Mouse (Mus musculus) right cerebral cortex, adult 18-20 months (tissue): ENCODE data around the gene Rnf150.
A peak's percentile ranks its signal among the peaks of the same experiment; 100 is the strongest.
"Not testable (repeated sequence)": the region's sequence is repeated elsewhere in the genome, so short reads cannot be mapped to it uniquely, and the experiment has no call there.

Experiments used
- DNase-seq: peaks from one replicate; pipeline ENCODE4 v3.0.0; 2022; ENCODE audit warnings: mixed read lengths

The Rnf150 gene

GRCm38 (mm10) chr8:83081806-83082205 lies 218.7 kb downstream of the Rnf150 start:
- DNase-seq, result not testable (repeated sequence)

GRCm38 (mm10) chr8:83082251-83082650 lies 219.1 kb downstream of the Rnf150 start:
- no peak for DNase-seq

GRCm38 (mm10) chr8:83083452-83083851 lies 220.3 kb downstream of the Rnf150 start:
- no peak for DNase-seq

DNA sequence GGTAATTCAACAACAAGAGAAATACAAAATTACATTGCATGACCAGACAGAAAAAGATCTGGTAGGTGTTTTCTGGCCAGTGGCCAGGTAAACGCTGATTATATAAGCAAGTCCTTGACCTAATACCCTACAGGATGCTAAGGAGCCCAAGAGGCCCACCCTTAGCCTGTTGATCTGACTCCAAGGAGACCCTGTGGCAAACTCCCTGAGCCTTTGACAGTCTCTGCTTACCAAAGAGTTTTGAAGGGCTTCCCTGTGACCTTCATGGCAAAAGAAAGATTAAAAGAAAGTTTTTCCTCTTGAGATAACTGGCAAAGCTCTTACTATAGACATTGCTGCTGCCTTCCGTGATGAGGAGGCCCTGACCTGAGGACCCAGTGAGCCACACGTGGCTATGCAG lies 222.4 kb downstream of the Rnf150 start:
- DNase-seq, result no peak

GRCm38 (mm10) chr8:83086625-83087024 lies 223.5 kb downstream of the Rnf150 start:
- no peak for DNase-seq

DNA sequence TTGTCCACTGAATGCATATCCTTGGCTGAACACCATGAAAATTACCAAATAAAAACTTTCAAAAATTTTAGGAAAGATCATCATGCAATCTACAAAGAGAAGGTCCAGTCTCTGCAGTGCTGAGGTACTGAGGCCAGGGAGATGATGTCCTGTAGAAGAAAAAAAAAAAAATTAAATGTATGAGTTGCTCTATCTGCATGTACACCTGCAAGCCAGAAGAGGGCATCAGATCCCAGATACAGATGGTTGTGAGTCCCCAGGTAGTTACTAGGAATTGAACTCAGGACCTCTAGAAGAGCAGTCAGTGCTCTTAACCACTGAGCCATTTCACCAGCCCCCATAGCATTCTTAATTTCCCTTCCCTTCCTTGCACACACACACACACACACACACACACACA lies 224.4 kb downstream of the Rnf150 start:
- no peak for DNase-seq

DNA sequence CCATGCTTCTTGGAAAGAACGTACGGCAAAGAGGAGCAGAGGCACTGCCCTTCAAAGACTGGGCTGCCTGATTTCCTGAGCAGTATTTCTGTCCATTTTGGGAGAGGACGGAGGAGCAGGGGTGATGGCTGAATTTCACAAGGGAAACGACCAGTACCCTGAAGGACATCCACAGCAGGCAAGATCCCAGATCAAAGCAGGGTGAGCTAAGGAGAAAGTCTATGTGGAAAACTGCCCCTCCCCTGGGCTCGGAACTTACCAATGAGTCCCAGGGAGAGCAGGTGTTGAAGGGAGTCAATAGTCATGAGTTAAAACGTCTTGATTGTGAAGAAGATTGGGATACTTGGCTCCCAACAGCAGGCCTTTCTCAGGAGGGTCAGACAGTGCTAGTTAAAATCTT lies 225.0 kb downstream of the Rnf150 start:
- DNase-seq, result no peak

DNA sequence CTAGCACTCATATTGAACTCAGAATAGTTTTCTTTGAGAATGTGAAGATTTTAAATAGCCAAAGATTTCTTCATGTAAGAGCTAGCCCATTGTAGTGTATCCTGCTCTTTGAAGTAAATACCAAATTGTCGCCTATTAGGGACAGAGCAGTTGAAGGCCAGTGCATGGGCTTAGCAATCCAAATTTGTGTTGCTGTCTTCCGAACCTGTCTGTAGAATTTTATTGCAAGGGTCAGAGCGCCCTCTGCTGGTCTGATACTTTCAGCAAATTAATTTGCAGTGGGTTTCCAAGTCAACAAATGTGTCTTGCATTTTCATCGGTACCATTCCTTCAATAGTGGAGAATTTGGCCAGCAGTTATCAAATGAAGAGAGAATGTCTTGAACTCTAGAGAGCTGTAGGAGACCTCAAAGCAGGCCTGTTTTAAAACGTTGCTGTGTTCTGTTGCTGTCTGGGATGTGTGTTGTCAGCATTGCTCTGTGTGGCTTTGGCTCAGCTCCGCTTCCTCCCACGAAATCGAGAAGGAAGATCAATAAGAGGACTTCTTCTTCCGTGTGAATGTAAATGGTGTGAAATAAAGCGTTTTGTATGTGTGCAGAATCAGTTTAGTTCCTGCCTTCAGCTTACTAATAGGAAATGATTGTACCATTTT lies 226.3 kb downstream of the Rnf150 start:
- DNase-seq, result peak; percentile 89

- DNase-seq, result no peak
Measured at GRCm38 (mm10) chr8:83090446-83090845, 227.3 kb downstream of the Rnf150 start.

- DNase-seq, result peak; percentile 15
Measured at GRCm38 (mm10) chr8:83100041-83100440, 236.9 kb downstream of the Rnf150 start.

DNA sequence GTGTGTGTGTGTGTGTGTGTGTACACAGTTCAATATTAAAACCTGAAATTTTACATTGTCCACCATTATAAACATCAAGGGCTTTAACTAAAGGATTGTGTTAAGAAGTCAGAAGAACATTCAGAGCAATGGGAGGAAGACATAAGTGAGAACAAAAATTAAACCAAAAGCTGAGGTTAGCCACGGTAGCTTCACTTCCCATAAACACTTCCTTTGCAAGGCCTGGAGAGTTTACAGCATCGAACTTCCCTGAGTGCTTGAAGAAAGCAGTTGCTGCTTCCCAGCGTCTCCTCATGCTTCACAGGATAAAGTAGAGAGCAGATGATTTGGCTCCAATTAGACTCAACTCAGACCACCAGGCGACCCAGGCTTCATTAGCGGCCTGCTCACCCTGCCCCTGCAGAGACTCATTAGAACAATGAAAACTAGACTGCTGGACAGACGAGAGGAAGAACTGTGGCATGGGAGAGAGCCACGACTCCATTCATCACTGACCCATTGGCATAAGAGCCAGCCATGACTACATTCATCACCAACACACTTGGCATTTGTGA lies 239.9 kb downstream of the Rnf150 start:
- DNase-seq, result no peak

- no peak for DNase-seq
Measured at GRCm38 (mm10) chr8:83103968-83104367, 240.8 kb downstream of the Rnf150 start.

DNA sequence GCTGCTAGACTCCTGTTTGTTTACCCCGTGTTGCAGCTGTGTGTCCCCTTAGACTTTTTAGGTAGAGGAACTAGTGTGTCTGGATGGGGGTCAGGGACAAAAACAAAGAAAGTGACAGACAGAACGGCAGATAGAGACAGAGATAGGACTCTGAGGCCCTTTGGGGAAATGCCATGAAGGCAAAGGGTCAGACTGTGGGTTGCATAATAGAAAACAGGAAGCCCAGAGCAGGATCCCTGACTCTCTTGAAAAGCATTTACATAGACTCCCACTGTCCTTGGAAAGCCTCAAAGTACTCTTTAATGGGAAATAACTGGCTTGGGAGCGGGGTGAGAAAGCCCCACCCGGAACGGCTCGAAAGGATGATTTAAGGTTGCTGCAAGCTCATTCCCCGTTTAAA lies 246.6 kb downstream of the Rnf150 start:
- no peak for DNase-seq

GRCm38 (mm10) chr8:83110177-83110576 lies 247.0 kb downstream of the Rnf150 start:
- DNase-seq, result no peak

- no peak for DNase-seq
Measured at GRCm38 (mm10) chr8:83135086-83135485, 271.9 kb downstream of the Rnf150 start.

GRCm38 (mm10) chr8:83140068-83140467 lies 276.9 kb downstream of the Rnf150 start:
- no peak for DNase-seq

GRCm38 (mm10) chr8:83140701-83141111 lies 277.6 kb downstream of the Rnf150 start:
- no peak for DNase-seq
